Mouse (Mus musculus) G1E (cell line): ENCODE results near the gene Spata45.

Experiments
- CTCF ChIP-seq: IDR thresholded peaks from 2 replicates; pipeline ENCODE4 v1.5.1; 2012; ENCODE audit warnings: low read depth, low read length, inconsistent platforms, mixed read lengths
- GATA1 ChIP-seq: IDR thresholded peaks from 2 replicates; pipeline ENCODE4 v1.6.1; 2012; ENCODE audit warnings: borderline replicate concordance, low read length, inconsistent platforms, mixed read lengths
- TAL1 ChIP-seq: conservative IDR thresholded peaks from 2 replicates; pipeline ENCODE4 v1.6.1; 2012; ENCODE audit warnings: low read depth, low read length, inconsistent platforms, mixed read lengths

GRCm38 (mm10) chr1:191053555-191053954 is 17.1 kb downstream of the Spata45 start:
- TF ChIP-seq CTCF (no peak), GATA1 (no peak), TAL1 (no peak)
